Mouse (Mus musculus): ENCODE data around the gene Als2cl. TPM values are rescaled to one million over a fixed set of nuclear protein-coding genes. Genes with fewer than 3 reads are reported as not detected.
A peak's percentile ranks its signal among the peaks of the same experiment; 100 is the strongest.

Gene Als2cl
- polyA plus RNA-seq, 1 experiment from 2014 or later: 1.8 TPM

DNA sequence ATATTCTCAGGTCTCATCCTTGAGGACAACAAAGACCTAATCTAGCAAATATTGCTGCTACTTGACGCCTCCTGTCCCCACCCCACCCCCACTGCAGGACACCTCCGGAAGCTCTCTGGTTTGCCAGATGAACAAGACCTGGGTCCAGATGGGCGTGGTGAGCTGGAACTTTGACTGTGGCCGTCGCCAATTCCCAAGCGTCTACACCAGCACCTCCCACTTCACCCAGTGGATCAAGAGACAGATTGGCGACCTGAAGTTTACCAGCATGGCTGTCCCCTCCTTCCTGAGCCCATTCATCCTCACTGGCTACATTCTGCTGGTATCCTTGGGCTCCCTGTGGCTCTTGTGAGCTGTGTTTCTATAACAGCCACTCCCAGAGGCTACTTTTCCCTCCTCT is 23.8 kb upstream of the Als2cl start:
- Histone ChIP-seq H3K27me3 (ENCODE audit: control insufficient read depth, insufficient read depth, low read depth, low read length) (no peaks in the 10 kb centered on the region), H3K4me1 (ENCODE audit: control insufficient read depth, low read depth, low read length) (peaks cover 21% of the 10 kb centered on the region), H3K4me2 (ENCODE audit: low read depth, low read length) (no peak overlapping the region), H3K9me3 (replicated peaks; ENCODE audit: control insufficient read depth, low read length) (no peaks in the 10 kb centered on the region), H3K4me3 (ENCODE audit: low read depth, low read length) (no peak overlapping the region), H3K36me3 (ENCODE audit: control insufficient read depth, insufficient read depth) (no peaks in the 10 kb centered on the region), H3K27ac (ENCODE audit: low read length) (no peak overlapping the region), H3K9ac (ENCODE audit: low read depth, low read length) (no peak overlapping the region)
- WGBS (ENCODE audit: insufficient replicate concordance): 58% methylated on average over 7 of the region's 7 CpGs
- no peak for ATAC-seq (ENCODE audit: low read depth)

DNA sequence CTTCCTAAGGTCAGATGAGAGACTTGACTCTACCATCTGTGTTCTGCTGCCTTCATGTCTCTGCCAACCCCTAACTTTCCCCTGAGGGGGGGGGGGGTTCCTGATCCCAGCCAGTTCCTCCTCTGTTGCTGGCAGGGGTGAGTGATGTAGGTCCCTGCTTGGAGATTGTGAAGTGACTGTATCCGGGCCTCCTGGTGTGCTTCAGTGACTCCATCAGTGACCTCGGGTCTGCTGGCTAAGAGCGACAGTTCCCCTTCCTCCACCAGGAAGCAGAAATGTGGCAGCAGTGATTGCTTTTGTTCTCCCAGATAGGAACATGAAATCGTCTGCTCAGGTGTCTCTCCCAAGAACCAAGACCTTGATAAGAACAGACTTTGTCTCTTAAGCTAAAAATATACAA is 22.8 kb upstream of the Als2cl start:
- no peak for ATAC-seq (ENCODE audit: low read depth)
- 26% methylated on average over 4 of the region's 4 CpGs for WGBS (ENCODE audit: insufficient replicate concordance)
- H3K9me3 ChIP-seq (replicated peaks; ENCODE audit: control insufficient read depth, low read length): no peaks in the 10 kb centered on the region
- H3K27ac ChIP-seq (ENCODE audit: low read length): no peak overlapping the region
- H3K4me3 ChIP-seq (ENCODE audit: low read depth, low read length): no peak overlapping the region
- H3K27me3 ChIP-seq (ENCODE audit: control insufficient read depth, insufficient read depth, low read depth, low read length): no peaks in the 10 kb centered on the region
- no peak overlapping the region for H3K9ac ChIP-seq (ENCODE audit: low read depth, low read length)
- peaks cover 21% of the 10 kb centered on the region for H3K4me1 ChIP-seq (ENCODE audit: control insufficient read depth, low read depth, low read length)
- H3K4me2 ChIP-seq (ENCODE audit: low read depth, low read length): no peak overlapping the region
- H3K36me3 ChIP-seq (ENCODE audit: control insufficient read depth, insufficient read depth): no peaks in the 10 kb centered on the region

DNA sequence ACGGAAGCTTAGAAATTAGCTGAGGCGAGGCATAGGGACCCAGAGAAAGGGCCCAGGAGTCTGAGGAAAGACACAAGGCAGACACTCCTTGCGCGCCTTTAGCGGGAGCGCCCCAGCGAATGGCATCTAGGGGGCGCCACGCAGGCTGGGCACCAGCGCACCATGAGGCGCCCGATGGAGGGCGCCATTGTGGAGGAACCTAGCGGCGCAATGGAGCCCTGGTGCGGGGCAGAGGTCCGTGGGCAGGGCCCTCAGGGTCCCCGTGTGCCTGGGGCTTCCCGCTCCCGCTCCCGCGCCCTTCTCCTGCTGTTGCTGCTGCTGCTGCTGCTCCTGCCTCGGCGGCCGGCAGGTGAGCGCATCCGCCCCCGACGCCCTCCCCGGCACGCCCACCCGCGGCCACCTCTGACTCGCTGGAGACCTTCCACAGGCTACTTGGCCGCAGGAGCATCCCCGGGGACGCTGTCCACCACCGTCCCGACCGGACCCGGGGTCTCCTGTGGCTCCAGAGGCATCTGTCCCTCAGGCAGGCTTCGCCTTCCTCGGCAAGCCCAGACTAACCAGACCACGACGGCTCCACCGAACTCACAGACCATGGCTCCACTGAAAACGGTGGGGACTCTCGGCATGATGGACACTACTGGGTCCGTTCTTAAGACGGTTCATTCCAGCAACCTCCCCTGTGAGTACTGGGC is 21.7 kb upstream of the Als2cl start, which contains the start of gene Prss50:
TSS of gene Prss50 (plus strand) at position 187 of the 692 bp plus-strand sequence.
- Histone ChIP-seq H3K4me2 (ENCODE audit: low read depth, low read length) (peak within 1 kb of the TSS; percentile 69), H3K27ac (ENCODE audit: low read length) (peak within 1 kb of the TSS; percentile 55), H3K9ac (ENCODE audit: low read depth, low read length) (peak within 1 kb of the TSS; percentile 31; the same call in 1 of the 2 replicates), H3K27me3 (ENCODE audit: control insufficient read depth, insufficient read depth, low read depth, low read length) (no peaks in the 10 kb centered on the region), H3K4me3 (ENCODE audit: low read depth, low read length) (peak within 1 kb of the TSS; percentile 52), H3K9me3 (replicated peaks; ENCODE audit: control insufficient read depth, low read length) (no peaks in the 10 kb centered on the region), H3K4me1 (ENCODE audit: control insufficient read depth, low read depth, low read length) (peaks cover 21% of the 10 kb centered on the region), H3K36me3 (ENCODE audit: control insufficient read depth, insufficient read depth) (no peaks in the 10 kb centered on the region)
- no peak for ATAC-seq (ENCODE audit: low read depth)
- 10% methylated on average over 43 of the region's 50 CpGs for WGBS (ENCODE audit: insufficient replicate concordance)

GRCm38 (mm10) chr9:110858523-110858922 is 21.1 kb upstream of the Als2cl start:
- peak overlapping the region; percentile 55 for H3K27ac ChIP-seq (ENCODE audit: low read length)
- no peak for ATAC-seq (ENCODE audit: low read depth)
- H3K27me3 ChIP-seq (ENCODE audit: control insufficient read depth, insufficient read depth, low read depth, low read length): no peaks in the 10 kb centered on the region
- peaks cover 21% of the 10 kb centered on the region for H3K4me1 ChIP-seq (ENCODE audit: control insufficient read depth, low read depth, low read length)
- WGBS (ENCODE audit: insufficient replicate concordance): 35% methylated on average over 5 of the region's 5 CpGs
- H3K9ac ChIP-seq (ENCODE audit: low read depth, low read length): no peak overlapping the region
- no peaks in the 10 kb centered on the region for H3K36me3 ChIP-seq (ENCODE audit: control insufficient read depth, insufficient read depth)
- peak overlapping the region; percentile 7; the same call in 1 of the 2 replicates for H3K4me3 ChIP-seq (ENCODE audit: low read depth, low read length)
- H3K4me2 ChIP-seq (ENCODE audit: low read depth, low read length): peak overlapping the region; percentile 69
- H3K9me3 ChIP-seq (replicated peaks; ENCODE audit: control insufficient read depth, low read length): no peaks in the 10 kb centered on the region

DNA sequence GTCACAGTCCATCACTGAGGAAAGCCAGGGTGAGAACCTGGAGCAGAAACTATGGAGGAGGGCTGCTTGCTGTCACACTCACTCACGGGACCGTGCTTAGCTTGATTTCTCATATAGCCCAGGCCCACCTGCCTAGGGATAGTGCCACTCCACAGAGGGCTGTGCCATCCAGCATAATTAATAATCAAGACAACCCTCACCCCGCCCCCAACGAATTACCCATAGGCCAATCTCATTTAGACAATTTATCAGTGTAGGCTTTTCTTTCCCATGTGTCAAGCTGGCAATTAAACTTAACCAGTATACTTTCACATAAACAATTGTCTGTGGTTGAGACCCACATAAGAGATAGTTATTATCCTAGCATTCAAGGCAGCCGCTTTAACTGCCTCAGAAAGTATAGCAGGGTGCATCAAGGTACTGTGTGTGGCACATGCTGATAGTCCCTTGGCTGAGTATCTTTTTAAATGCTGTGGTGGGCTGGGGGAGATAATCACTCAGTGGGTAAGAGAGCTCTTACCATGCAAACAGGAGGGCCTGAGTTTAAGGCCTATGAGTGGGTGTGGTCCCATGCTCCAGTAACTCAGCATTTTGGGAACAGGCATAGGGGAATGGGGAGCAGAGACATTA is 20.6 kb upstream of the Als2cl start:
- H3K27me3 ChIP-seq (ENCODE audit: control insufficient read depth, insufficient read depth, low read depth, low read length): no peaks in the 10 kb centered on the region
- H3K9me3 ChIP-seq (replicated peaks; ENCODE audit: control insufficient read depth, low read length): no peaks in the 10 kb centered on the region
- H3K4me2 ChIP-seq (ENCODE audit: low read depth, low read length): peak overlapping the region; percentile 69; the same call in 1 of the 2 replicates
- H3K27ac ChIP-seq (ENCODE audit: low read length): peak overlapping the region; percentile 55
- H3K9ac ChIP-seq (ENCODE audit: low read depth, low read length): no peak overlapping the region
- no peaks in the 10 kb centered on the region for H3K36me3 ChIP-seq (ENCODE audit: control insufficient read depth, insufficient read depth)
- no peak overlapping the region for H3K4me3 ChIP-seq (ENCODE audit: low read depth, low read length)
- ATAC-seq (ENCODE audit: low read depth): peak; percentile 85
- WGBS (ENCODE audit: insufficient replicate concordance): 20% methylated on average over 5 of the region's 5 CpGs
- H3K4me1 ChIP-seq (ENCODE audit: control insufficient read depth, low read depth, low read length): peaks cover 21% of the 10 kb centered on the region

- no peaks in the 10 kb centered on the region; the same call in none of the 2 replicates for H3K4me1 ChIP-seq (ENCODE audit: control insufficient read depth, low read depth, low read length)
- no peak overlapping the region for H3K9ac ChIP-seq (ENCODE audit: low read depth, low read length)
- H3K4me2 ChIP-seq (ENCODE audit: low read depth, low read length): no peak overlapping the region
- H3K4me3 ChIP-seq (ENCODE audit: low read depth, low read length): no peak overlapping the region
- H3K27ac ChIP-seq (ENCODE audit: low read length): no peak overlapping the region
- no peak; the same call in 1 of the 2 replicates for ATAC-seq (ENCODE audit: low read depth)
- WGBS (ENCODE audit: insufficient replicate concordance): 10% methylated on average over 7 of the region's 7 CpGs
- H3K36me3 ChIP-seq (ENCODE audit: control insufficient read depth, insufficient read depth): no peaks in the 10 kb centered on the region
- no peaks in the 10 kb centered on the region for H3K9me3 ChIP-seq (replicated peaks; ENCODE audit: control insufficient read depth, low read length)
- peaks cover 15% of the 10 kb centered on the region for H3K27me3 ChIP-seq (ENCODE audit: control insufficient read depth, insufficient read depth, low read depth, low read length)
Observed at GRCm38 (mm10) chr9:110871030-110871429, 8.6 kb upstream of the Als2cl start.

DNA sequence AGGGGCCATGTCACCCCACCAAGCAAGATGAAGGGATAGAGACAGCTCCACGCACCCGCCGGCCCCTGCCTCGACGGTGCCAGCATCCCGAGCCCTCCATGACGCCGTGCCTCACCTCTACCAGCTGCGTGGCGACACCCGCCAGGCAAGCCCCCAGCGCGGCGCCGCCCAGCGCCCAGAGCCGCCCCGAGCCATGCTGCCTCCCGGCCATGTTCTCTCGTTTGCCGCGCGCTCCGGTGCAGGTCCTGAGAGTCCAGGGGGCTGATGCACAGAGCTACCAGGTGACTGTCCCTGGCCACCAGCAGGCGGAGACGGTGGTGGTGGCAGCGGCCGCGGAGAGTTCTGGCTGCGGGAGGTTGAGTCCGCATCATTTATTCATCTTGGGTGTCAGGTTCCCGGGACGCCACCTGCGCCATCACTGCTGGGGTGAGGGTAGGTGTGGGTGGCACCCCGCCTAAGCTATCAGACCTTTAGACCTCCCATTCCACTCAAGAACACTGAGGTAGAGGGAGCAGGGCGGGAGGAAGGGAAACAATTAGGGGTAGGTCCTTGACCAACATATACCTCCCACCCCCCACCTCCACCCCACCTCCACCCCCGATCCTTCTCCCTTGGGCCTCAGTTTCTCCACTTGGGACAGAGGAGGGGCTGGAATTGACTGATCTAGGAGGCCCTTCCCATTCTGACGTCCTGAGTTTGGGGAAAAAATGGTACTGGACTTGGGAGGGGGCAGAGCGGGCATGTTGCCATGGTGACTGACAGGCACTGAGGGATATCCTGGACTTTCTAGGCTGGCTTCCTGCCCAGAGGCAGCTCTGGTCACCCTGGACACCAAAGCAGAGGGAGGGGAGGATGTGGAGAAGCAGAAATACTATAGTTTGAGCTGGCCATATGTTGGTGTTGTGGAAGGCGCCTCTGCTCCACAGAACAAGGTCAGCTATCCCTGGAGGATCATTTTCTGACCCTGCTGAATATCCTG is 5.7 kb upstream of the Als2cl start:
- Histone ChIP-seq H3K9ac (ENCODE audit: low read depth, low read length) (no peak overlapping the region), H3K4me3 (ENCODE audit: low read depth, low read length) (no peak overlapping the region), H3K27ac (ENCODE audit: low read length) (no peak overlapping the region)

GRCm38 (mm10) chr9:110874660-110875191 is 4.9 kb upstream of the Als2cl start:
- no peak overlapping the region for H3K9ac ChIP-seq (ENCODE audit: low read depth, low read length)
- no peak overlapping the region for H3K4me2 ChIP-seq (ENCODE audit: low read depth, low read length)
- H3K27me3 ChIP-seq (ENCODE audit: control insufficient read depth, insufficient read depth, low read depth, low read length): peaks cover 23% of the 10 kb centered on the region
- no peaks in the 10 kb centered on the region for H3K9me3 ChIP-seq (replicated peaks; ENCODE audit: control insufficient read depth, low read length)
- H3K4me3 ChIP-seq (ENCODE audit: low read depth, low read length): no peak overlapping the region
- no peaks in the 10 kb centered on the region for H3K36me3 ChIP-seq (ENCODE audit: control insufficient read depth, insufficient read depth)
- no peak for ATAC-seq (ENCODE audit: low read depth)
- WGBS (ENCODE audit: insufficient replicate concordance): 26% methylated on average over 3 of the region's 3 CpGs
- H3K4me1 ChIP-seq (ENCODE audit: control insufficient read depth, low read depth, low read length): peaks cover 2% of the 10 kb centered on the region
- H3K27ac ChIP-seq (ENCODE audit: low read length): no peak overlapping the region

More for the DNA sequence above, 5.7 kb upstream of the Als2cl start:
- Histone ChIP-seq H3K9me3 (replicated peaks; ENCODE audit: control insufficient read depth, low read length) (no peaks in the 10 kb centered on the region), H3K27me3 (ENCODE audit: control insufficient read depth, insufficient read depth, low read depth, low read length) (peaks cover 15% of the 10 kb centered on the region), H3K36me3 (ENCODE audit: control insufficient read depth, insufficient read depth) (no peaks in the 10 kb centered on the region), H3K4me1 (ENCODE audit: control insufficient read depth, low read depth, low read length) (peaks cover 2% of the 10 kb centered on the region), H3K4me2 (ENCODE audit: low read depth, low read length) (peak overlapping the region; percentile 12)
- ATAC-seq (ENCODE audit: low read depth): no peak
- WGBS (ENCODE audit: insufficient replicate concordance): 12% methylated on average over 40 of the region's 40 CpGs
